Mouse (Mus musculus) cerebellum, adult 2 months (tissue): Measurements from ENCODE around the gene Pofut1. TPM values are rescaled to one million over a fixed set of nuclear protein-coding genes. Genes with fewer than 3 reads are reported as not detected.

Source experiments
- DNase-seq, 2 experiments: peaks; one replicate each; pipeline ENCODE4 v3.0.0; 2021
- H3K27ac ChIP-seq: fragments of 200-500 bp; 2 replicates; pipeline ENCODE4 v1.5.1; 2012; ENCODE audit warnings: low read length, control low read depth, inconsistent platforms; ENCODE audit not compliant: insufficient read depth
- H3K27me3 ChIP-seq: fragments of 200-500 bp; 2 replicates; pipeline ENCODE4 v1.6.1; 2012; ENCODE audit warnings: inconsistent platforms, mild to moderate bottlenecking, low read length, moderate library complexity; ENCODE audit not compliant: control insufficient read depth, insufficient read depth
- H3K4me1 ChIP-seq: fragments of 200-500 bp; 2 replicates; pipeline ENCODE4 v1.6.1; 2011; ENCODE audit warnings: low read length; ENCODE audit not compliant: control insufficient read depth, insufficient read depth
- H3K4me3 ChIP-seq: fragments of 200-500 bp; replicated peaks from 2 replicates; pipeline ENCODE3; 2011; ENCODE audit warnings: mild to moderate bottlenecking, low read depth, low read length, control low read depth; ENCODE audit not compliant: insufficient read depth
- CTCF ChIP-seq: fragments of 200-500 bp; IDR thresholded peaks from 2 replicates; pipeline ENCODE4 v1.5.1; 2011; ENCODE audit warnings: low read depth, mild to moderate bottlenecking, control low read depth, low read length, moderate library complexity, borderline replicate concordance; ENCODE audit not compliant: insufficient read depth
- POLR2A ChIP-seq: fragments of 200-500 bp; IDR thresholded peaks from 2 replicates; pipeline ENCODE4 v1.6.1; 2011; ENCODE audit warnings: low read length, control low read depth, borderline replicate concordance; ENCODE audit not compliant: insufficient read depth
- WGBS: fragments of 180-500 bp; shearing (Covaris S2); methylation state at CpG from one replicate; pipeline ENCODE4 v1.1.7; 2018; 5-methylcytosine and 5-hydroxymethylcytosine counted together
- polyA plus RNA-seq: library from polyadenylated mRNA; depleted of rRNA; stranded (reverse); fragments of >200 nt; gene quantifications from 2 replicates; pipeline ENCODE4 v1.2.3, GENCODE M21; 2012; rRNA removed

Pofut1 gene
- polyA plus RNA-seq = 18.8 and 19.1 TPM in 2 replicates

DNA sequence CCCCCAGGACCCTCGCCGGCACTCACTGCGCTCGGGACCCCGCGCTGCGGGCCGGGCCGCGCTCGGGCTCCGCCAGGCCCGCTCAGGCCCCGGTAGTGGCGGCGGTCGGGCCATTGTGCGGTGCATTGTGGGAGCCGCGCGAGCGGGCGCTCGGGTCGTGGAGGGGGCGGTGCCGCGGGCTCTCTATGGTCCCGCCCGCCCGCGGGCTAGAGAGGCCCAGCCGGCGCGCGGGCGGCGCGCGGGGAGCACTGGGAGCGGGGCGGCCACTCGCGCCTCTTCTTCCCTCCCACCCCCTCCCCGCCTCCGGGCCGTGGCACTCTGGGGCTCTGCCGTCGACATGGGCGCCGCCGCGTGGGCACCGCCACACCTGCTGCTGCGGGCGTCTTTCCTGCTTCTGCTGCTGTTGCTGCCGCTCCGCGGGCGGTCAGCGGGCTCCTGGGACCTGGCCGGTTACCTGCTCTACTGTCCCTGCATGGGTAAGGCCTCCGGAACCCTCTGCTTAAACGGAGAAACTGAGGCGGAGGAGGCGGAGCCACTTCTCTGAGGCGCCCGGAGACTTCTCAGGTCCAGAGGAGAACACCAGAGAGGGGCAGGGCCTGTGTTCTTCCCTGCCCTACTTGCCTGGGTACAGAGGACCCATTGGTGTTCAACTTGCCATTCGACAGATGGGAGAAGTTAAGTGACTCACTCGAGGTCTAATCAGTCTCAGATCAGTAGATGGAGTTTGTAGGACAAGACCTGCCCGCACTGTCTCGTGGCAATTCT is at the start of gene Pofut1, which contains the start of gene Plagl2:
Pofut1 (plus strand) TSS at position 284 of the 765 bp plus-strand sequence.
Plagl2 (minus strand) TSS at position 177 of the 765 bp plus-strand sequence.
- Histone ChIP-seq H3K27me3 (no peaks in the 10 kb centered on the region; the same call in 1 of the 2 replicates), H3K27ac (peak within 1 kb of the TSS; percentile 43; the same call in 1 of the 2 replicates), H3K4me3 (peak within 1 kb of the TSS; percentile 95), H3K4me1 (no peaks in the 10 kb centered on the region; the same call in 1 of the 2 replicates)
- WGBS = under 1% methylated on average over 70 of the region's 72 CpGs
- peak; percentile 89 to 93 for DNase-seq
- TF ChIP-seq POLR2A (0 out of 2 replicates have a peak, but pooled peaks have one; percentile 6), CTCF (0 out of 2 replicates have a peak, but pooled peaks have one; percentile 2)

DNA sequence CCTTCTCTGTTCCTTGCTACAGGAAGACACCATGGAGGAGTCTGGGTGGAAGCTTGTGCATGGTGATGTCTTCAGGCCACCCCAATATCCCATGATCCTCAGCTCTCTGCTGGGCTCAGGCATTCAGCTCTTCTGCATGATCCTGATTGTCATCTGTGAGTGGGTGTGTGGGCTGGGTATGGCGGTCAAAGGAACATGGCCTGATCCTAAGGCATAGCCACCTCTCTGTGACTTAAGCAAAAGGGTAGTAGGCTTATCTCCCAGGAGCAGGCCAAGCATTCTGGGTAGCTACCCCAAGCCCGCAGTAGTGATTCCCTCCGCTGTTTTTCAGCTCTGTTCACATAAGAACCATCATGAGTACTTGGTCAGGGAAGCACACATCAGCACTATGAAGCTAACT is 47.1 kb upstream of the Pofut1 start:
- no peaks in the 10 kb centered on the region for H3K27me3 ChIP-seq
- no peak overlapping the region for H3K4me3 ChIP-seq
- DNase-seq = no peak
- no peaks in the 10 kb centered on the region for H3K4me1 ChIP-seq
- H3K27ac ChIP-seq = no peak overlapping the region
- WGBS = 96% methylated on average over 3 of the region's 3 CpGs
- no peak for TF ChIP-seq CTCF
- no peak for TF ChIP-seq POLR2A

DNA sequence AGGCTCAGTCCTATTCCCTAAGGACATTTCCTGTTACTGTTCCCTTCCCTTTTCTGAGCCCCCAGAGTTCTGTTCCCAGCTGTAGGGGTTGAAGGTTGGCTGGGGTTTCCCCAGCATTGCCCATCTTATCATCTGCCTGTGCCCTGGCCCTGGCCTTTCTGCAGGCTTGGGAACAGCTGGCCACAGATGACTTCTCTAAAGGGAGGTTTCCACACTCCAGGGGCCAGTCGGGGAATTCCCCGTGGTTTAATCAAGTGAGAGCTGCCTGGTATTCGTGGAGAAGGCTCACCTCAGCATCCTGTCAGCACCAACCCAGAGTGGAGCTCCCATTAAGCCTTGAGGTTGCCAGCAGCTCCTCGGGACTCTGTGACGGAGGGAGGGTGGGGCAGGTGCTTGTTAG is 42.8 kb upstream of the Pofut1 start:
- TF ChIP-seq POLR2A (no peak), CTCF (no peak)
- Histone ChIP-seq H3K27ac (no peak overlapping the region), H3K27me3 (no peaks in the 10 kb centered on the region), H3K4me1 (no peaks in the 10 kb centered on the region), H3K4me3 (no peak overlapping the region)
- DNase-seq = no peak
- WGBS = 83% methylated on average over 5 of the region's 5 CpGs

DNA sequence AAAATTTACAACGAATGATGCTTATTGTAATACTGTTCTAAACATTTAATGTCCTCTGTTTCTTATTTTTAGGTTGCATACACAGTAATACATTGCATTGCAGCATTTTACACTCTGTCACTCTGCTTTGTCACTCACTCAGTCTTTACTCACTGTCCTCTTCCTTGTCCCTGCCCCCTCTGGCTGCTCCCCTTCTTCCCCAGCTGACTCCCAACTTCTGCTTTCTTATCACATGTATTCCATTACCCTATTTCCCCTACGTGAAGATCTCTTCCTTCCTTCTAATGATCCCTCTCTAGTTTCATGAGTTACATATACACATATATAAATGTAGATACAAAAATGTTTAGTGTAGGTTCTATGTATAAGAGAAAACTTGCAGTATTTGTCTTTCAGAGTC is 42.2 kb upstream of the Pofut1 start:
- Histone ChIP-seq H3K27me3 (no peaks in the 10 kb centered on the region), H3K4me3 (no peak overlapping the region), H3K27ac (no peak overlapping the region), H3K4me1 (no peaks in the 10 kb centered on the region)
- no peak for DNase-seq
- TF ChIP-seq CTCF (no peak), POLR2A (no peak)
- WGBS = 92% methylated on average over 2 of the region's 2 CpGs

DNA sequence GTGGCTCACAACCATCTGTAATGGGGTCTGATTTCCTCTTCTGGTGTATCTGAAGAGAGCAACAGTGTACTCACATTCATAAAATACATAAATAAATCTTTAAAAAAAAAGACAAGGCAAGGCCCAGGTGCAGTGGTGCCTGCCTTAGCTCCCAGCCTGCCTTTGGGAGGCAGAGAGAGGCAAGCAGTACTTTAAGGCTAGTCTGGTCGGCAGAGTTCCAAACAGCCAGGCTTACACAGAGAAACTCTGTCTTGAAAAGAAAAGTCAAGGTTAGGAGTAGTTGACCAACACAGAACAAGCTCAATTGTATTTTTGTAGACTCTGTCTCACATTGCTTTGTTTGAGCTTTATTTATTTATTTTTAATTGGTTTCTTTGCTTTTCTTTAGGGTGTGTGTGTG is 38.6 kb upstream of the Pofut1 start:
- no peak for DNase-seq
- 68% methylated on average over 1 of the region's 1 CpGs for WGBS
- no peak for TF ChIP-seq CTCF
- no peak for TF ChIP-seq POLR2A
- H3K4me1 ChIP-seq = no peaks in the 10 kb centered on the region
- H3K27ac ChIP-seq = no peak overlapping the region
- H3K4me3 ChIP-seq = no peak overlapping the region
- no peaks in the 10 kb centered on the region for H3K27me3 ChIP-seq

DNA sequence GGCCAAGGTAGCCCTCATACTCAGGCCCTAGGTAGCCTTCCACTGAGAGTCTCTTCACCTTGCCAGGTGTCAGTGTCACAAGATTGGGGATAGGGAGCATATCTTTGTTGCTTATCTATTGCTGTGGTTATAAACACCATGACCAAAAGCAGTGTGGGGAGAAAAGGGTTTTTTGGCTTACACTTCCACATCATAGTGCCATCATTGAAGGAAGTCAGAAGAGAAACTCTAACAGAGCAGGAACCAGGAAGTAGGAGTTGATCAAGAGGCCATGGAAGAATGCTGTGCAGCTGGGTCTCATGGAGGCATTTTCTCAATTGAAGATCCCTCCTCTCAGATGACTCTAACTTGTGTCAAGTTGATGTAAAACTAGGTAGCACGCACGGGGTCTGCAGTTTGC is 33.2 kb upstream of the Pofut1 start:
- Histone ChIP-seq H3K4me1 (no peaks in the 10 kb centered on the region), H3K27ac (no peak overlapping the region), H3K27me3 (no peaks in the 10 kb centered on the region), H3K4me3 (no peak overlapping the region)
- WGBS = 93% methylated on average over 2 of the region's 2 CpGs
- no peak for DNase-seq
- no peak for TF ChIP-seq POLR2A
- no peak for TF ChIP-seq CTCF

DNA sequence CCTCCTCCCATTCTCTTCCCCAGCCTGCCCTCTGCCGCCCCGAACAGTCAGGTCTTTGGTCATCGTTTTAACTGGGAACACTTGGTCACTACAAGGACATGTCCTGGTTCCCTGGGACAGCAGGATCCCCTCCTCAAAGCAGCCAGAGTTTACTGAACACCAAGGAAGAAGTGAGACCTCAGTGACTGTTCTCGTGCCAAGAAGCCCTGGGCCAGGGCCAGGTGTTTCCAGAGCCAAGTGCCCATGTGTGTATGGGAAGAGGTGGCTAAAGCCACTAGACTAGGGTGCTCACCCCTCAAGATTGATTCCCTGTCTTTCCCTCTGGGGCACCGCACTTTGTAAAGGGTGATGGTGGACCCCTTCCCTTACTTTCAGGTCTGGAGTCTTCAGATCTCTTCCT is 32.0 kb upstream of the Pofut1 start:
- H3K27me3 ChIP-seq = no peaks in the 10 kb centered on the region
- H3K4me1 ChIP-seq = no peaks in the 10 kb centered on the region
- DNase-seq = peak; percentile 47 to 52
- no peak overlapping the region for H3K4me3 ChIP-seq
- H3K27ac ChIP-seq = no peak overlapping the region
- WGBS = 30% methylated on average over 5 of the region's 5 CpGs
- TF ChIP-seq POLR2A (no peak), CTCF (no peak)

DNA sequence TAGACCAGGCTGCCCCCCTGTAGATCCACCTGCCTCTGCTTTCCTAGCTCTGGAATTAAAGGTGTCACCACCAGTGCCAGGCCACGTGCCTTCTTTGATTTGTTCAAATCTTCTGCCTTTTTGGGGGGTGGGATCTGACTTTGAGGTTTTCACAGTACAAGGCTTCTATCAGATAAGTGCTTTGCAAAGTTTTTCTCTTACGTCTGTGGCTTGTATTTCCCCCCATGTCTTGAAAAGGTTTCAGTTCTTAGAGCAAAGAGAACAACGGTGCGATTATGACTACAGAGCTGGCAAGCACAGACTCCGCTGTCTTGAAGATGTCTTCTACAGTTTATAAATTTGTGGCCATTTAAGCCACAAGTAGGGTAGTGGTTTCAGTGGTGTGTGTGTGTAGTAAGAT is 29.9 kb upstream of the Pofut1 start:
- Histone ChIP-seq H3K27ac (no peak overlapping the region), H3K27me3 (no peaks in the 10 kb centered on the region), H3K4me3 (no peak overlapping the region), H3K4me1 (no peaks in the 10 kb centered on the region)
- TF ChIP-seq POLR2A (no peak), CTCF (no peak)
- no peak for DNase-seq
- 96% methylated on average over 5 of the region's 5 CpGs for WGBS
